Mouse (Mus musculus) liver, embryonic 16.5 days (tissue): ENCODE measurements around the gene Gzmc. TPM values are rescaled to one million over a fixed set of nuclear protein-coding genes. Genes with fewer than 3 reads are reported as not detected.
"Not testable (repeated sequence)": the region's sequence is repeated elsewhere in the genome, so short reads cannot be mapped to it uniquely, and the experiment has no call there.

Source experiments
- ATAC-seq: fragments of 200-750 bp; cut with Nextera tagmentation; 2 replicates; pipeline ENCODE4 v1.8.0; 2017; ENCODE audit warnings: low read depth, mild to moderate bottlenecking, moderate number of reproducible peaks, moderate library complexity
- H3K27ac ChIP-seq: fragments of 300-500 bp; sonication (generic); 2 replicates; pipeline ENCODE4 v1.5.1; 2014; ENCODE audit warnings: mild to moderate bottlenecking, low read length
- H3K27me3 ChIP-seq: fragments of 300-500 bp; sonication (generic); 2 replicates; pipeline ENCODE4 v1.6.1; 2014; ENCODE audit warnings: low read depth, low read length, mixed read lengths; ENCODE audit not compliant: control insufficient read depth, insufficient read depth
- H3K36me3 ChIP-seq: fragments of 300-500 bp; sonication (generic); 2 replicates; pipeline ENCODE4 v1.6.1; 2014; ENCODE audit warnings: mild to moderate bottlenecking; ENCODE audit not compliant: control insufficient read depth, insufficient read depth
- H3K4me1 ChIP-seq: fragments of 300-500 bp; sonication (generic); 2 replicates; pipeline ENCODE4 v1.6.1; 2014; ENCODE audit warnings: low read depth, low read length, mixed read lengths; ENCODE audit not compliant: control insufficient read depth
- H3K4me2 ChIP-seq: fragments of 300-500 bp; sonication (generic); 2 replicates; pipeline ENCODE4 v1.6.1; 2014; ENCODE audit warnings: low read depth, low read length, mixed read lengths
- H3K4me3 ChIP-seq: fragments of 300-500 bp; sonication (generic); 2 replicates; pipeline ENCODE4 v1.5.1; 2014; ENCODE audit warnings: low read depth, mild to moderate bottlenecking, low read length
- H3K9ac ChIP-seq: fragments of 300-500 bp; sonication (generic); 2 replicates; pipeline ENCODE4 v1.6.1; 2014; ENCODE audit warnings: low read depth, low read length
- H3K9me3 ChIP-seq: fragments of 300-500 bp; sonication (generic); replicated peaks from 2 replicates; pipeline ENCODE4 v1.6.1; 2016; ENCODE audit warnings: low read length; ENCODE audit not compliant: control insufficient read depth
- WGBS: fragments of 180-500 bp; shearing (Covaris S2); extraction: QIAGEN DNeasy Blood & Tissue Kit; methylation state at CpG from one replicate; pipeline ENCODE4 v1.1.7; 2014; ENCODE audit not compliant: insufficient replicate concordance; 5-methylcytosine and 5-hydroxymethylcytosine counted together
- polyA plus RNA-seq: library from polyadenylated mRNA; unstranded; fragments of >200 nt; fragmentation: Nextera tagmentation; extraction: Ambion mirVana; gene quantifications from 2 replicates; pipeline ENCODE4 v1.2.1, GENCODE M21; 2015

The Gzmc gene
- 0.11 TPM in 1 of 2 replicates, not detected in the other for polyA plus RNA-seq

GRCm38 (mm10) chr14:56234556-56234955, at the start of gene Gzmc:
TSS of gene Gzmc (minus strand) at chr14:56234656.
- no peak for ATAC-seq
- no peak within 1 kb of the TSS for H3K4me3 ChIP-seq
- 27% methylated on average over 2 of the region's 2 CpGs for WGBS
- no peaks in the 10 kb centered on the region for H3K9me3 ChIP-seq
- H3K4me2 ChIP-seq: no peak within 1 kb of the TSS
- no peaks in the 10 kb centered on the region for H3K36me3 ChIP-seq
- H3K27ac ChIP-seq: no peak within 1 kb of the TSS
- H3K4me1 ChIP-seq: no peaks in the 10 kb centered on the region
- no peak within 1 kb of the TSS for H3K9ac ChIP-seq
- no peaks in the 10 kb centered on the region for H3K27me3 ChIP-seq

- Histone ChIP-seq H3K4me2 (no peak overlapping the region), H3K27me3 (no peaks in the 10 kb centered on the region), H3K36me3 (no peaks in the 10 kb centered on the region), H3K4me1 (no peaks in the 10 kb centered on the region), H3K9me3 (no peaks in the 10 kb centered on the region), H3K9ac (no peak overlapping the region), H3K4me3 (no peak overlapping the region), H3K27ac (no peak overlapping the region)
- ATAC-seq: no peak
- 45% methylated on average over 1 of the region's 1 CpGs for WGBS
Observed at GRCm38 (mm10) chr14:56283816-56284215, 49.4 kb upstream of the Gzmc start.

- Histone ChIP-seq H3K36me3 (no peaks in the 10 kb centered on the region), H3K27me3 (no peaks in the 10 kb centered on the region), H3K9ac (no peak overlapping the region), H3K4me3 (no peak overlapping the region), H3K27ac (no peak overlapping the region), H3K9me3 (no peaks in the 10 kb centered on the region), H3K4me1 (no peaks in the 10 kb centered on the region), H3K4me2 (no peak overlapping the region)
- no peak for ATAC-seq
- WGBS: 46% methylated on average over 5 of the region's 5 CpGs
Observed at GRCm38 (mm10) chr14:56281090-56281489, 46.6 kb upstream of the Gzmc start.

GRCm38 (mm10) chr14:56278691-56279090, 44.2 kb upstream of the Gzmc start:
- H3K27me3 ChIP-seq, H3K4me2 ChIP-seq, H3K36me3 ChIP-seq, H3K27ac ChIP-seq, ATAC-seq, H3K4me3 ChIP-seq, H3K4me1 ChIP-seq, H3K9ac ChIP-seq, H3K9me3 ChIP-seq: not testable (repeated sequence)
- whole genome bisulfite sequencing: 30% methylated on average over 7 of the region's 7 CpGs

GRCm38 (mm10) chr14:56276096-56276495, 41.6 kb upstream of the Gzmc start:
- H3K27me3 ChIP-seq, H3K27ac ChIP-seq, H3K9me3 ChIP-seq, H3K36me3 ChIP-seq, H3K4me2 ChIP-seq, H3K4me1 ChIP-seq, H3K9ac ChIP-seq, H3K4me3 ChIP-seq, ATAC-seq: not testable (repeated sequence)
- 63% methylated on average over 7 of the region's 7 CpGs for WGBS

GRCm38 (mm10) chr14:56266109-56266508, 31.7 kb upstream of the Gzmc start:
- Histone ChIP-seq H3K4me3 (no peak overlapping the region), H3K9ac (no peak overlapping the region), H3K9me3 (no peaks in the 10 kb centered on the region), H3K4me1 (no peaks in the 10 kb centered on the region), H3K27me3 (no peaks in the 10 kb centered on the region), H3K36me3 (no peaks in the 10 kb centered on the region), H3K4me2 (no peak overlapping the region), H3K27ac (no peak overlapping the region)
- ATAC-seq: no peak
- WGBS: 20% methylated on average over 1 of the region's 1 CpGs

GRCm38 (mm10) chr14:56262153-56262552, 27.7 kb upstream of the Gzmc start, which contains the start of gene Gzmb:
TSS of gene Gzmb (minus strand) at chr14:56262260.
- no peaks in the 10 kb centered on the region for H3K9me3 ChIP-seq
- H3K9ac ChIP-seq: no peak within 1 kb of the TSS
- H3K36me3 ChIP-seq: no peaks in the 10 kb centered on the region
- ATAC-seq: no peak
- H3K4me3 ChIP-seq: no peak within 1 kb of the TSS
- WGBS: 65% methylated on average over 5 of the region's 5 CpGs
- no peak within 1 kb of the TSS for H3K4me2 ChIP-seq
- H3K27me3 ChIP-seq: no peaks in the 10 kb centered on the region
- H3K4me1 ChIP-seq: no peaks in the 10 kb centered on the region
- H3K27ac ChIP-seq: no peak within 1 kb of the TSS

- H3K4me3 ChIP-seq: no peak overlapping the region
- H3K36me3 ChIP-seq: no peaks in the 10 kb centered on the region
- no peak overlapping the region for H3K4me2 ChIP-seq
- no peaks in the 10 kb centered on the region for H3K9me3 ChIP-seq
- no peaks in the 10 kb centered on the region for H3K4me1 ChIP-seq
- H3K9ac ChIP-seq: no peak overlapping the region
- no peak for ATAC-seq
- no peak overlapping the region for H3K27ac ChIP-seq
- H3K27me3 ChIP-seq: no peaks in the 10 kb centered on the region
Observed at GRCm38 (mm10) chr14:56240409-56240808, 6.0 kb upstream of the Gzmc start.

- Histone ChIP-seq H3K9me3 (no peaks in the 10 kb centered on the region), H3K4me1 (no peaks in the 10 kb centered on the region), H3K9ac (no peak within 1 kb of the TSS), H3K27me3 (no peaks in the 10 kb centered on the region), H3K36me3 (no peaks in the 10 kb centered on the region), H3K4me2 (no peak within 1 kb of the TSS), H3K4me3 (no peak within 1 kb of the TSS), H3K27ac (no peak within 1 kb of the TSS)
- no peak for ATAC-seq
- WGBS: 60% methylated on average over 4 of the region's 4 CpGs
Observed at GRCm38 (mm10) chr14:56211317-56211716, 23.1 kb downstream of the Gzmc start, which contains the start of gene Gzmf. TSS of gene Gzmf (minus strand) at chr14:56211417.
